Mouse (Mus musculus) thymus, postnatal 25 days (tissue): ENCODE results near the gene Gm17428.
"Not testable (repeated sequence)": the region's sequence is repeated elsewhere in the genome, so short reads cannot be mapped to it uniquely, and the experiment has no call there.

Experiments used
- DNase-seq: peaks from one replicate; pipeline ENCODE4 v3.0.0; 2022

The Gm17428 gene

GRCm38 (mm10) chr14:54976633-54977032 lies at the start of gene Gm17428:
Gene Gm17428, plus strand, starts transcription at chr14:54976933.
- DNase-seq = no peak

GRCm38 (mm10) chr14:54927296-54927695 lies 49.4 kb upstream of the Gm17428 start:
- DNase-seq = no peak

GRCm38 (mm10) chr14:54929801-54930200 lies 46.9 kb upstream of the Gm17428 start:
- DNase-seq = no peak

- no peak for DNase-seq
These were observed 46.3 kb upstream of the Gm17428 start for GRCm38 (mm10) chr14:54930431-54930830.

- no peak for DNase-seq
These were observed 44.0 kb upstream of the Gm17428 start, which contains the start of gene Il25 for GRCm38 (mm10) chr14:54932645-54933150. Gene Il25, plus strand, starts transcription at chr14:54932695.

- no peak for DNase-seq
These were observed 40.6 kb upstream of the Gm17428 start, which contains the start of gene Cmtm5 for GRCm38 (mm10) chr14:54935904-54936830. Gene Cmtm5, plus strand, starts transcription at chr14:54936261.

GRCm38 (mm10) chr14:54936831-54937160 lies 39.9 kb upstream of the Gm17428 start:
- DNase-seq = no peak

- no peak for DNase-seq
These were observed 39.2 kb upstream of the Gm17428 start for GRCm38 (mm10) chr14:54937361-54938182.

- no peak for DNase-seq
These were observed 38.1 kb upstream of the Gm17428 start for GRCm38 (mm10) chr14:54938431-54939219.

GRCm38 (mm10) chr14:54939434-54940175 lies 37.1 kb upstream of the Gm17428 start:
- peak; percentile 71 for DNase-seq

- DNase-seq = no peak
These were observed 36.6 kb upstream of the Gm17428 start for GRCm38 (mm10) chr14:54940176-54940530.

- no peak for DNase-seq
These were observed 35.4 kb upstream of the Gm17428 start for GRCm38 (mm10) chr14:54941024-54941978.

GRCm38 (mm10) chr14:54942479-54942878 lies 34.3 kb upstream of the Gm17428 start:
- no peak for DNase-seq

- no peak for DNase-seq
These were observed 32.8 kb upstream of the Gm17428 start for GRCm38 (mm10) chr14:54943971-54944370.

- no peak for DNase-seq
These were observed 31.8 kb upstream of the Gm17428 start for GRCm38 (mm10) chr14:54944939-54945338.

GRCm38 (mm10) chr14:54945975-54946704 lies 30.6 kb upstream of the Gm17428 start:
- DNase-seq = no peak

GRCm38 (mm10) chr14:54947008-54947407 lies 29.7 kb upstream of the Gm17428 start:
- not testable (repeated sequence) for DNase-seq

- no peak for DNase-seq
These were observed 28.0 kb upstream of the Gm17428 start for GRCm38 (mm10) chr14:54948781-54949180.

GRCm38 (mm10) chr14:54950493-54950892 lies 26.2 kb upstream of the Gm17428 start:
- DNase-seq = no peak

- DNase-seq = no peak
These were observed 25.1 kb upstream of the Gm17428 start for GRCm38 (mm10) chr14:54951587-54951986.
